Mouse (Mus musculus): ENCODE data around the gene Taf3. TPM values are rescaled to one million over a fixed set of nuclear protein-coding genes. Genes with fewer than 3 reads are reported as not detected.

Gene Taf3
- polyA plus RNA-seq (2014; fragmentation: Illumina TruSeq; extraction: RNeasy Lipid Tissue Mini Kit (QIAGEN cat#74804); ENCODE audit: low read depth, low replicate concordance): 2.4 TPM

DNA sequence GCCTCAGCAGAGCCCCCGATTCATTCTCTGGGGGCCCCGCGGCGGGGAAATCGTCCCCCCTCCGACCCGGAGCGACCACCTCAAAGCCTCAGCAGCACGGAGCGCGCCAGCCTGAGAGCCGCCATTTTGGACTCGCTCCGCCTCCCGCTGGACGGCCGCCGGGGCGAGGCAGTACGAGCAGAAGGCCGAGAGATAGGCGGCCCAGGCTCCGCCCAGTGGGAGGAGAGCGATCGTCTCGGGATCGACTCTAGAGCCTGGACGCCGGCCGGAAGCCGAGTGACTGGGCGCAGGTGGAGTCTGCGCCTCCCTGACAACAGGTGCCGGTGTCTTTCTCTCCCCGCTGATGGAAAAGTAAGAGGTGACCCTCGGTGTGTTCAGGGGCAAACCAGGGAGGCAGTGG, at the start of gene Taf3:
Taf3 (minus strand) TSS at position 136 of the 400 bp plus-strand sequence.

DNA sequence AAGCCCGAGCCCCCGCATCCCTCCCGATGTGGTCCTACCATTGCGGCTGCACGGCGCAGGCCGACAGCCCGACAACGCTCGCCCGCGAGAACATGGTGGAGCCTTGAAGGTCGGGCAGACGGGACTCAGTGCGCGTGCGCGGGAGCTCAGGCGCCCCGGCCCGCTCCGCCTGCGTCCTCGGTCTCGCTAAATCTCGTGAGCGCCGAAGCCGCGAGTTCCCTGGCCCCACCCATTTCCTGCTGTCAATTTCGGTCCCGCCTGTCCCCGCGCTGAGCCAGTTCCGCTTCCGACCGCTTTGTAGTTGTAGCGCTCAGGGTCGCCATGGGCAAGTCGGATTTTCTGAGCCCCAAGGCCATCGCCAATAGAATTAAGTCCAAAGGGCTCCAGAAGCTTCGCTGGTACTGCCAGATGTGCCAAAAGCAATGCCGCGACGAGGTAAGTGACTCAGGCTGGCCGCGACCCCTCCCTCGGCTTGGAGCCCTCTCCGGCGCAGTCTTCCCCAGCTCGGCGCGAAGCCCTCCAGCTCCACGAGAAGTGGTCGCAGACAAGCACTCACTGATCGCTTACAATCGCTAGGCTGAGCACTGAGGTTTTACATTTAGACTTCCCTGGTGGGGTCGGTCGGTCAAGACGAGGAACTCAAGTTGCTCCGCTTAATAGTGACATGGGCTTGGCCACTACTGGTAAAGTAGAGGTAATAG, 32.1 kb upstream of the Taf3 start, which contains the start of the genes Atp5c1 and Kin:
Atp5c1 (minus strand) TSS at position 201 of the 701 bp plus-strand sequence.
Kin (plus strand) TSS at position 284 of the 701 bp plus-strand sequence.

DNA sequence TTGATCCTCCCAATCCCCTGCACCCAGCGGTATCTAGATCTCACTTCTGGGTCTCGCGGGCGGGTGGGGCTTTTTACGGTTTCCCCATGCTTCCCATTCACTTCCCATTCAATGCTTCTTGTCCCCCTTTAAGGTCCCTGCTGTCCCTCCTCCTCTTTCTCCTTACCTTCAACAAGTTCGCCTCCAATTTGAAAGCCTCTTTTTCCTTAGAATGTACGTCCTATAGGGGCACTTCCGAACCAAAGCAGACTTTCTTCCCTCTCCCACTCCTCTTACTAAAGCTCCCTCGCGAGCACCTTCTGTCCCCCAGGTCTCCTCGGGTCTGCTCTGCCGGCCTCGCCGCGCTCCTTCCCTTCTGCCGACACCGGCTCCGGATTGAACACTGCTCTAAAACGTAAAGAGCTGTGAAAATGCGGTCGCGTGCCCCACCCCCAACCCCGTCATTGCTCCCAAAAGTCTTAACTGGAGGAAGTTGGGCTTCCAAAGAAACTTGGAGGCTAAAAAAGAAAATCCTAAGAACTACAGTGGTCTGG, 158.7 kb downstream of the Taf3 start, which contains the start of gene Gata3:
Gata3 (minus strand) TSS at position 384 of the 533 bp plus-strand sequence.

DNA sequence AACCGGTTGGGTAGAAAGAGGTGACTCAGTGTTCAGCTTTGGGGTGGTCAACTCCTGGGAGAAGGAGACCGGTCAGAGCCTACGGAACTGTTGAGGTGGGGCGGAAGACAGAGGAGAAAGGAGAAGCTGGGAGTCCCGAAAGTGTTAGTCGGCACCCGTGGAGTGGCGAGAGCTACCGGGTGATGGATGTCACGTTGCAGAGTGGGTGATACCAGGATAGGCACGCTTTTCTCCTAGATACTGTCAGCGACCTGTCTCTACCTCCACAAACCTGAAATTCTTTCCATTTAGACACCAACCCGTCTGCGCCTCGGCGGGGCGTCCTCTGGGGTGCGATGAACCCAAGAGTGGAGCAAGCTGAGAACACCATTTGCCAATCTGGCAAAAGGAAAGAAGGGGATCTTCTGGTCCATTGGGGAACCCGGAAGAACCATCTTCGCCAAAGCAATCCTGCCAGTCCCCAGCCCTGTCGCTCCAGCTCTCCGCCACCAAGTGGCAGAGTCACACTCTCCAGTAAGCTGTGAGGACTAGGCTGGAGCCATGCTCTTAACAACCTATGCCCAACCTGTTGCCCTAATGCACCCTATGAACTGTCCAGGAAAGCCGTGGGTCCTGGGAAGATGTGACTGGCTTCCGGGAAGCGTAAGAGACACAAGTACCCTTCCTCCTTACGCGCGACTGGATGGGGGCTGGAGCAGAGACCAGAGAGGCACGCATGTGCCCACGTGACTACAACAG, 159.3 kb downstream of the Taf3 start, which contains the start of gene 9230102O04Rik:
9230102O04Rik (minus strand) TSS at position 628 of the 738 bp plus-strand sequence.

DNA sequence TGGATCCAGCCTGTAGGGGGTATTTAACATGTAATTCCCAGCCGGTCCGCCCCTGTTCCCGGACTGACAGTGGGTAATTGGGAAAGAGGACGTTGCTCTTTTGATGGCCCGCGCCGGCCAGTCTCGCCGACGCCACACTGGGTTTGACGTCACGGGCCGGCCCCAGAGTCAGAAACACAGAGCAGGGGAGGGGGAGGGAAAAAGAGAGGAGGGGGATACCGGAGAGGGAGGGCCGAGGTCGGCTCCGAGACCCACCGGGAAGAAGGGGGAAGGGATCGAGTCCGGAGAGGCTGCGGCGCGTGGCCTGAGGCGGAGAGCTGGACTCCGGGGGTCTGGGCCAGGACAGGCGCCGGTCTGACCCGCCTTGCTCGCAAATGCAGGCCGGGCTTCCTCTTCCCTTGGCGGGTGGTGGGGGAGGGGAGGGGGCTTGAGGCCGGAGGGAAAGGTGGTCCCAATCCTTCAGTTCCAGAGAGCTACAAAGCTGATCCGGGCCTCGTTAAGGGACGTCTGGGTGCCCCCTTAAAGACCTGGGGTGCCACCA, 167.3 kb downstream of the Taf3 start, which contains the start of gene 4930412O13Rik:
4930412O13Rik (plus strand) TSS at position 202 of the 541 bp plus-strand sequence.

Other genes starting within 250 kb of the Taf3 start
- not detected for gene 4930412O13Rik, start 167.3 kb downstream of the Taf3 start, polyA plus RNA-seq (2014; fragmentation: Illumina TruSeq; extraction: RNeasy Lipid Tissue Mini Kit (QIAGEN cat#74804); ENCODE audit: low read depth, low replicate concordance)
- gene 9230102O04Rik, start 159.1 kb downstream of the Taf3 start, polyA plus RNA-seq (2014; fragmentation: Illumina TruSeq; extraction: RNeasy Lipid Tissue Mini Kit (QIAGEN cat#74804); ENCODE audit: low read depth, low replicate concordance): not detected
- 1.5 TPM for gene Gata3, start 158.6 kb downstream of the Taf3 start, polyA plus RNA-seq (2014; fragmentation: Illumina TruSeq; extraction: RNeasy Lipid Tissue Mini Kit (QIAGEN cat#74804); ENCODE audit: low read depth, low replicate concordance)
- gene Atp5c1, start 31.9 kb upstream of the Taf3 start, polyA plus RNA-seq (2014; fragmentation: Illumina TruSeq; extraction: RNeasy Lipid Tissue Mini Kit (QIAGEN cat#74804); ENCODE audit: low read depth, low replicate concordance): 720 TPM
- 15.2 TPM for gene Kin, start 32.0 kb upstream of the Taf3 start, polyA plus RNA-seq (2014; fragmentation: Illumina TruSeq; extraction: RNeasy Lipid Tissue Mini Kit (QIAGEN cat#74804); ENCODE audit: low read depth, low replicate concordance)
- 927 TPM for gene Itih2, start 82.8 kb upstream of the Taf3 start, polyA plus RNA-seq (2014; fragmentation: Illumina TruSeq; extraction: RNeasy Lipid Tissue Mini Kit (QIAGEN cat#74804); ENCODE audit: low read depth, low replicate concordance)
- gene Itih5, start 105.0 kb upstream of the Taf3 start, polyA plus RNA-seq (2014; fragmentation: Illumina TruSeq; extraction: RNeasy Lipid Tissue Mini Kit (QIAGEN cat#74804); ENCODE audit: low read depth, low replicate concordance): 9.3 TPM